Mouse (Mus musculus) layer of hippocampus, adult 8-10 months (tissue): ENCODE results near the gene Fus. TPM values are rescaled to one million over a fixed set of nuclear protein-coding genes. Genes with fewer than 3 reads are reported as not detected.
"Not testable (repeated sequence)": the region's sequence is repeated elsewhere in the genome, so short reads cannot be mapped to it uniquely, and the experiment has no call there.

Experiments
- DNase-seq, 2 experiments: peaks; one replicate each; pipeline ENCODE4 v3.0.0; 2022; ENCODE audit warnings: low spot score in 2 of 2
- total RNA-seq, 4 experiments: library from RNA; stranded (reverse); gene quantifications; 2 replicates each; pipeline ENCODE4 v1.2.4; 2022

Gene Fus
- total RNA-seq, 4 experiments from 2014 or later, result 328 to 387 (median 356) TPM

GRCm38 (mm10) chr7:128004487-128005362 is 37.5 kb downstream of the Fus start:
- DNase-seq, result no peak

- DNase-seq, result no peak
These were observed 38.9 kb downstream of the Fus start for GRCm38 (mm10) chr7:128006193-128006592.

GRCm38 (mm10) chr7:128009715-128010340 is 42.6 kb downstream of the Fus start:
- DNase-seq, result no peak

- no peak for DNase-seq
These were observed 45.0 kb downstream of the Fus start for GRCm38 (mm10) chr7:128012136-128012780.

- no peak for DNase-seq
These were observed 45.9 kb downstream of the Fus start for GRCm38 (mm10) chr7:128013116-128013515.

- DNase-seq, result not testable (repeated sequence)
These were observed 48.9 kb downstream of the Fus start for GRCm38 (mm10) chr7:128016134-128016533.

- DNase-seq, result no peak
These were observed 49.4 kb downstream of the Fus start for GRCm38 (mm10) chr7:128016650-128017049.

GRCm38 (mm10) chr7:128018275-128018674 is 51.0 kb downstream of the Fus start:
- DNase-seq, result no peak

- no peak for DNase-seq
These were observed 51.9 kb downstream of the Fus start for GRCm38 (mm10) chr7:128019187-128019586.

GRCm38 (mm10) chr7:128022974-128023373 is 55.7 kb downstream of the Fus start:
- no peak for DNase-seq

GRCm38 (mm10) chr7:128023565-128023964 is 56.3 kb downstream of the Fus start:
- DNase-seq, result no peak

GRCm38 (mm10) chr7:128024364-128024763 is 57.1 kb downstream of the Fus start:
- no peak for DNase-seq

GRCm38 (mm10) chr7:128024932-128025331 is 57.7 kb downstream of the Fus start:
- no peak for DNase-seq

- DNase-seq, result no peak
These were observed 58.1 kb downstream of the Fus start for GRCm38 (mm10) chr7:128025381-128025780.

GRCm38 (mm10) chr7:128031403-128031976 is 64.2 kb downstream of the Fus start:
- DNase-seq, result no peak

GRCm38 (mm10) chr7:128032290-128032988 is 65.2 kb downstream of the Fus start:
- DNase-seq, result no peak

GRCm38 (mm10) chr7:128032989-128033293 is 65.7 kb downstream of the Fus start:
- no peak for DNase-seq

- DNase-seq, result no peak
These were observed 66.4 kb downstream of the Fus start for GRCm38 (mm10) chr7:128033616-128034015.
